Mouse (Mus musculus) forebrain, postnatal 0 days (tissue): ENCODE measurements at regions not wholly inside any gene's neighbourhood (a gene's known extent, or its start where the extent isn't known, plus 50 kb on each side); places are given as distances from the start of the nearest gene placed in this dataset.

Experiments
- ATAC-seq: fragments of 200-750 bp; cut with Nextera tagmentation; 2 replicates; pipeline ENCODE4 v1.8.0; 2017; ENCODE audit warnings: mild to moderate bottlenecking, moderate library complexity
- DNase-seq: peaks from one replicate; pipeline ENCODE4 v3.0.0-alpha.2; 2015
- H3K27ac ChIP-seq: fragments of 300-500 bp; sonication (generic); 2 replicates; pipeline ENCODE4 v1.5.1; 2014; ENCODE audit warnings: low read depth, mild to moderate bottlenecking, antibody characterized with exemption, low read length, moderate library complexity, mixed read lengths
- H3K27me3 ChIP-seq: fragments of 300-500 bp; sonication (generic); 2 replicates; pipeline ENCODE4 v1.6.1; 2014; ENCODE audit warnings: mild to moderate bottlenecking, low read length, mixed read lengths; ENCODE audit not compliant: insufficient read depth
- H3K36me3 ChIP-seq: fragments of 300-500 bp; sonication (generic); 2 replicates; pipeline ENCODE4 v1.6.1; 2014; ENCODE audit warnings: mild to moderate bottlenecking, moderate library complexity; ENCODE audit not compliant: insufficient read depth
- H3K4me1 ChIP-seq: fragments of 300-500 bp; sonication (generic); 2 replicates; pipeline ENCODE4 v1.6.1; 2014; ENCODE audit warnings: antibody characterized with exemption; ENCODE audit not compliant: insufficient read depth
- H3K4me2 ChIP-seq: fragments of 300-500 bp; sonication (generic); 2 replicates; pipeline ENCODE4 v1.6.1; 2014; ENCODE audit warnings: low read depth, mild to moderate bottlenecking, moderate library complexity
- H3K4me3 ChIP-seq: fragments of 300-500 bp; sonication (generic); 2 replicates; pipeline ENCODE4 v1.5.1; 2014; ENCODE audit warnings: low read depth, low read length, mixed read lengths
- H3K9ac ChIP-seq: fragments of 300-500 bp; sonication (generic); 2 replicates; pipeline ENCODE4 v1.6.1; 2014; ENCODE audit warnings: mild to moderate bottlenecking
- H3K9me3 ChIP-seq: fragments of 300-500 bp; sonication (generic); 2 replicates; pipeline ENCODE4 v1.6.1; 2016; ENCODE audit warnings: low read length
- CTCF ChIP-seq: sonication (generic); IDR thresholded peaks from 2 replicates; pipeline ENCODE4 v1.5.1; 2016; ENCODE audit warnings: antibody characterized with exemption, control low read depth, low read depth
- WGBS: fragments of 180-500 bp; shearing (Covaris S2); extraction: QIAGEN DNeasy Blood & Tissue Kit; methylation state at CpG from one replicate; pipeline ENCODE4 v1.1.7; 2014; 5-methylcytosine and 5-hydroxymethylcytosine counted together

GRCm38 (mm10) chr1:137130264-137130663 is 170.0 kb upstream of the Nr5a2 start:
- ATAC-seq (no peak), DNase-seq (no peak)
- Histone ChIP-seq H3K4me2 (no peak overlapping the region), H3K9ac (no peak overlapping the region), H3K4me1 (no peaks in the 10 kb centered on the region), H3K27me3 (no peaks in the 10 kb centered on the region), H3K4me3 (no peak overlapping the region), H3K9me3 (no peaks in the 10 kb centered on the region), H3K36me3 (no peaks in the 10 kb centered on the region), H3K27ac (no peak overlapping the region)
- 64% methylated on average over 3 of the region's 3 CpGs for WGBS
- TF ChIP-seq CTCF: no peak

- Histone ChIP-seq H3K9ac (no peak overlapping the region), H3K4me1 (no peaks in the 10 kb centered on the region), H3K27me3 (no peaks in the 10 kb centered on the region), H3K9me3 (no peaks in the 10 kb centered on the region), H3K27ac (no peak overlapping the region), H3K36me3 (no peaks in the 10 kb centered on the region), H3K4me2 (no peak overlapping the region), H3K4me3 (no peak overlapping the region)
- ATAC-seq (no peak), DNase-seq (no peak)
- WGBS: 30% methylated on average over 9 of the region's 9 CpGs
- TF ChIP-seq CTCF: no peak
Observed at GRCm38 (mm10) chr1:137129116-137129515, 168.9 kb upstream of the Nr5a2 start.

- ATAC-seq: no peak
- 85% methylated on average over 3 of the region's 3 CpGs for WGBS
Observed at GRCm38 (mm10) chr1:137117866-137118265, 157.6 kb upstream of the Nr5a2 start.

GRCm38 (mm10) chr1:137106444-137106843 is 146.2 kb upstream of the Nr5a2 start:
- Histone ChIP-seq H3K4me2 (no peak overlapping the region), H3K36me3 (no peaks in the 10 kb centered on the region), H3K4me3 (no peak overlapping the region), H3K9ac (no peak overlapping the region), H3K9me3 (no peaks in the 10 kb centered on the region), H3K4me1 (no peaks in the 10 kb centered on the region), H3K27me3 (no peaks in the 10 kb centered on the region), H3K27ac (no peak overlapping the region)
- TF ChIP-seq CTCF: no peak
- WGBS: 88% methylated on average over 2 of the region's 2 CpGs
- no peak for DNase-seq
- ATAC-seq: no peak

More at GRCm38 (mm10) chr1:137117866-137118265, 157.6 kb upstream of the Nr5a2 start:
- H3K36me3 ChIP-seq: no peaks in the 10 kb centered on the region
- H3K4me1 ChIP-seq: no peaks in the 10 kb centered on the region
- no peaks in the 10 kb centered on the region for H3K9me3 ChIP-seq
- no peaks in the 10 kb centered on the region for H3K27me3 ChIP-seq
- peak; percentile 41 for TF ChIP-seq CTCF
- no peak overlapping the region for H3K4me3 ChIP-seq
- DNase-seq: no peak
- H3K4me2 ChIP-seq: no peak overlapping the region
- H3K9ac ChIP-seq: no peak overlapping the region
- no peak overlapping the region for H3K27ac ChIP-seq

- H3K27ac ChIP-seq: no peak overlapping the region
- H3K9ac ChIP-seq: no peak overlapping the region; the same call in 1 of the 2 replicates
- DNase-seq (peak; percentile 49), ATAC-seq (peak; percentile 80)
- H3K9me3 ChIP-seq: no peaks in the 10 kb centered on the region
- no peak overlapping the region for H3K4me3 ChIP-seq
- no peaks in the 10 kb centered on the region for H3K27me3 ChIP-seq
- no peaks in the 10 kb centered on the region for H3K36me3 ChIP-seq
- H3K4me2 ChIP-seq: peak overlapping the region; percentile 19; the same call in 1 of the 2 replicates
- 0 out of 2 replicates have a peak, but pooled peaks cover 4% of the 10 kb centered on the region for H3K4me1 ChIP-seq
- 5% methylated on average over 9 of the region's 9 CpGs for WGBS
- TF ChIP-seq CTCF: no peak
Observed at GRCm38 (mm10) chr1:137091762-137092161, 131.5 kb upstream of the Nr5a2 start.

GRCm38 (mm10) chr1:137088148-137088547 is 127.9 kb upstream of the Nr5a2 start:
- Histone ChIP-seq H3K4me3 (no peak overlapping the region), H3K4me2 (no peak overlapping the region), H3K36me3 (no peaks in the 10 kb centered on the region), H3K9me3 (no peaks in the 10 kb centered on the region), H3K27me3 (no peaks in the 10 kb centered on the region), H3K9ac (no peak overlapping the region), H3K4me1 (0 out of 2 replicates have a peak, but pooled peaks cover 4% of the 10 kb centered on the region), H3K27ac (no peak overlapping the region)
- ATAC-seq (no peak), DNase-seq (no peak)
- no peak for TF ChIP-seq CTCF
- 86% methylated on average over 10 of the region's 10 CpGs for WGBS

- H3K4me3 ChIP-seq: no peak overlapping the region
- WGBS: 94% methylated on average over 3 of the region's 3 CpGs
Observed at GRCm38 (mm10) chr1:137086766-137087165, 126.5 kb upstream of the Nr5a2 start.

More at GRCm38 (mm10) chr1:137086766-137087165, 126.5 kb upstream of the Nr5a2 start:
- ATAC-seq (no peak), DNase-seq (no peak)
- H3K4me1 ChIP-seq: 0 out of 2 replicates have a peak, but pooled peaks cover 2% of the 10 kb centered on the region
- no peak for TF ChIP-seq CTCF
- H3K9me3 ChIP-seq: no peaks in the 10 kb centered on the region
- no peaks in the 10 kb centered on the region for H3K36me3 ChIP-seq
- H3K9ac ChIP-seq: no peak overlapping the region
- H3K27me3 ChIP-seq: no peaks in the 10 kb centered on the region
- H3K4me2 ChIP-seq: no peak overlapping the region
- H3K27ac ChIP-seq: no peak overlapping the region
